13 mouse cellular contexts compared by ENCODE assay signal in the genomic region with DNA sequence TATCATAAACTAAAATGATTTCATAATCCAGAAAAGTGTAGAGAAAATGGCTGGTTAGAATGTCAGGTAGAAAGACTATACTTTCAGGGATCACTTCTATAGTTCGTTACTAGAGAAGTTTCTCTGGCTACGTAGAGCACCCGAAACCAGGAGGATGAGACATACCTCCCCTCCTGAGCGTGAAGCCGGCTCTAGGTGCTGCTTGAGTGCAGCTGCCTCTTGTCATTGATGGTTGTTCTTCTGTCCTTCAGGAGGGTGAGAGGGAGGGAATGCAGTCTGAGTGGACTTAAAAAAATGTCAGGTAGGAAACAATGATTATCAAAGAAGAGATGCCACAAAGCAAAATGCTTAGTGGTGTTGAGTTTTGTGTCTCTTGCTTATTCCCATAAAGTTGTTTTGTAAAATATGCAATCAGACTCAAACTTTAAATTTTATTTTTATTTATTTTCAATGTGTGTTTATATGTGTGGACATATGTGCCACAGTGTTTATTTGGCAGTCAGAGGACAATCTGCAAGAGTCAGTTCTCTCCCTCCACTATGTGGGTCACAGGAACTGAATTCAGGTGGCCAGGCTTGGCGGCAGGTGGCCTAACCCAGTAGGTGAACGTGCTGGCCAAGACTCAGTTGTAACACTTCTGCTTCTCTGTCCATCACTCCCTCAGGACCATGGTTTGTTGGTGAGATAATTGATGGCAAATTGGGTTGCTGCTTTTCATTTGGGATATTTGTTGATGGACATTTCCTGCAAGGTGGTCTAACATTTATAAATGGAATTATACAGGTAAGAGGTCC. TPM values are rescaled to one million over a fixed set of nuclear protein-coding genes. Genes with fewer than 3 reads are reported as not detected.
"Had no signal": no experiment of that assay in that cellular context is flagged by ENCODE, and none has a peak within 500 bp of the region (broad histone marks: within the 10 kb centered on the region; RNA-seq: fewer than 3 reads in every experiment).

No protein-coding gene starts in this region.

- H3K4me2 ChIP-seq: kidney, embryonic 15.5 days; liver, embryonic 11.5 days; liver, embryonic 15.5 days; midbrain, embryonic 13.5 days had no signal

- H3K9me3 ChIP-seq: kidney, embryonic 15.5 days; limb, embryonic 10.5 days; liver, embryonic 15.5 days; midbrain, embryonic 13.5 days had no signal

- ATAC-seq: lung, postnatal 0 days; midbrain, embryonic 13.5 days had no signal

- H3K36me3 ChIP-seq: kidney, embryonic 15.5 days; limb, embryonic 10.5 days; liver, embryonic 15.5 days had no signal

- H3K27ac ChIP-seq: kidney, embryonic 15.5 days; left cerebral cortex, adult 2 months; limb, embryonic 10.5 days; liver, embryonic 15.5 days; midbrain, embryonic 13.5 days; stomach, postnatal 0 days had no signal

- H3K4me3 ChIP-seq: kidney, embryonic 15.5 days; left cerebral cortex, adult 2 months; limb, embryonic 10.5 days; liver, embryonic 15.5 days; midbrain, embryonic 13.5 days had no signal

- DNase-seq: kidney, postnatal 14 days; lung, adult 2 months; right cerebral cortex, postnatal 14 days had no signal

- H3K27me3 ChIP-seq: kidney, embryonic 15.5 days; liver, embryonic 15.5 days; midbrain, embryonic 13.5 days had no signal

- H3K9ac ChIP-seq: kidney, embryonic 15.5 days; liver, embryonic 15.5 days; midbrain, embryonic 13.5 days had no signal

RNA-seq across cellular contexts. Expression of gene Epb42, which starts 32.7 kb away (rescaled TPM):
- total RNA-seq: layer of hippocampus, postnatal 25 days; left cerebral cortex, adult 2 months; midbrain, postnatal 0 days had no signal
